ENCODE assay signal across 31 mouse cellular contexts in the genomic region with DNA sequence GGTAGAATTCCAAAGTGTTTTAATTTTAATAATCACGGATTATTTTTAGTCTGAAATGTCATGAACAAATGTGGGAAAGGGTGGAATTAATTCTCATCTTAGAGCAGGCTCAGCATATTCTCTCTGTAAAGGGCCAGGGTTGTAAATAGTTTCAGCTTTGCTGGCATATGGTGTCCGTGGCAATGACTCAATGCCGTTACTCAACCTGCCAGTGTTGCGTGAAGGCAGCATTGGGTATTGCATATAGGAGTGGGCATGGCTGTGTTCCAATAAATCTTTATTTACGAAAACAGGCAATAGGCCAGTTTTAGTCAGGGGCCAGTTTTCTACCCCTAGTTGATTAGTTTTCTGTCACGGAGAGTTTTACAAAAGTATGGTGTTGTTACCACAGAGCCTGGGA.
DNase-seq lines count a peak whose midpoint lies in the region; ATAC-seq lines count a peak whose summit lies in the region.
"Had no signal": no experiment of that assay in that cellular context is flagged by ENCODE, and none has a peak within 500 bp of the region (broad histone marks: within the 10 kb centered on the region; RNA-seq: fewer than 3 reads in every experiment).

No protein-coding gene starts in this region.

- no peaks in the 10 kb centered on the region for H3K27me3 ChIP-seq in hindbrain, embryonic 14.5 days (ENCODE audit: control insufficient read depth, insufficient read depth, low read length)
- no peaks in the 10 kb centered on the region for H3K27me3 ChIP-seq in hindbrain, embryonic 13.5 days
- H3K27me3 ChIP-seq: heart, embryonic 12.5 days; hindbrain, embryonic 15.5 days; intestine, embryonic 15.5 days; liver, embryonic 12.5 days; neural tube, embryonic 15.5 days had no signal

- H3K27ac ChIP-seq in hindbrain, embryonic 14.5 days: no peak overlapping the region
- H3K27ac ChIP-seq in hindbrain, embryonic 13.5 days: no peak overlapping the region
- H3K27ac ChIP-seq: heart, adult 2 months; hindbrain, embryonic 15.5 days; intestine, embryonic 15.5 days; layer of hippocampus, adult 2 months; liver, embryonic 12.5 days; neural tube, embryonic 15.5 days had no signal

- H3K4me1 ChIP-seq in hindbrain, embryonic 14.5 days (replicated peaks; ENCODE audit: control insufficient read depth, insufficient read depth, low read length): no peaks in the 10 kb centered on the region
- H3K4me1 ChIP-seq in hindbrain, embryonic 13.5 days (replicated peaks): no peaks in the 10 kb centered on the region
- H3K4me1 ChIP-seq: heart, embryonic 12.5 days; hindbrain, embryonic 15.5 days; intestine, embryonic 15.5 days; liver, embryonic 12.5 days; neural tube, embryonic 15.5 days had no signal

- H3K36me3 ChIP-seq in hindbrain, embryonic 14.5 days (replicated peaks; ENCODE audit: control insufficient read depth, insufficient read depth): no peaks in the 10 kb centered on the region
- H3K36me3 ChIP-seq in hindbrain, embryonic 13.5 days: no peaks in the 10 kb centered on the region
- H3K36me3 ChIP-seq: heart, embryonic 12.5 days; hindbrain, embryonic 15.5 days; intestine, embryonic 15.5 days; liver, embryonic 12.5 days; neural tube, embryonic 15.5 days had no signal

- no peak overlapping the region for H3K4me3 ChIP-seq in hindbrain, embryonic 14.5 days (replicated peaks; ENCODE audit: low read length)
- no peak overlapping the region for H3K4me3 ChIP-seq in hindbrain, embryonic 13.5 days
- H3K4me3 ChIP-seq: erythroblast, embryonic 14.5 days; heart, adult 2 months; heart, embryonic 12.5 days; hindbrain, embryonic 15.5 days; intestine, embryonic 15.5 days; layer of hippocampus, adult 2 months; liver, embryonic 12.5 days; neural tube, embryonic 15.5 days had no signal

- DNase-seq in adrenal gland, adult 2 months: peak; percentile 6
- no peak for DNase-seq in adrenal gland, adult 18-20 months (ENCODE audit: low spot score in 2 of 2)
- DNase-seq in hindbrain, embryonic 14.5 days (ENCODE audit: low spot score): peak; percentile 30
- peak; percentile 66 for DNase-seq in 3T3-L1 (ENCODE audit: low read depth, low spot score)
- DNase-seq in adipocyte (ENCODE audit: low spot score): peak; percentile 39
- DNase-seq in thymus, postnatal 14 days: no peak
- DNase-seq in urinary bladder, adult 18-20 months (ENCODE audit: low spot score in 2 of 2): no peak
- DNase-seq: adrenal gland, postnatal 36 days; cerebellum, adult 9-10 months; gastrocnemius, postnatal 36 days; heart, adult 2 months; heart, postnatal 4 days; kidney, adult 2 months; kidney, postnatal 36 days; left cerebral cortex, postnatal 4 days; liver, postnatal 0 days; lung, postnatal 36 days; retina, postnatal 1 day; spleen, adult 18-20 months; thymus, postnatal 36 days had no signal

- no peak overlapping the region for H3K4me2 ChIP-seq in hindbrain, embryonic 14.5 days (replicated peaks)
- no peak overlapping the region for H3K4me2 ChIP-seq in hindbrain, embryonic 13.5 days
- H3K4me2 ChIP-seq: heart, embryonic 12.5 days; hindbrain, embryonic 15.5 days; intestine, embryonic 15.5 days; liver, embryonic 12.5 days; midbrain, embryonic 11.5 days; neural tube, embryonic 15.5 days had no signal

- H3K9me3 ChIP-seq in hindbrain, embryonic 14.5 days (ENCODE audit: control insufficient read depth, low read length): no peaks in the 10 kb centered on the region
- H3K9me3 ChIP-seq in hindbrain, embryonic 13.5 days: no peaks in the 10 kb centered on the region
- H3K9me3 ChIP-seq: heart, embryonic 12.5 days; hindbrain, embryonic 15.5 days; intestine, embryonic 15.5 days; liver, embryonic 12.5 days; neural tube, embryonic 15.5 days had no signal

- ATAC-seq in hindbrain, embryonic 14.5 days (ENCODE audit: low FRiP score): no peak
- ATAC-seq in hindbrain, embryonic 13.5 days (ENCODE audit: low FRiP score): no peak
- ATAC-seq: activated CD4-positive, CD25-positive, alpha-beta regulatory T cell, adult 4 months; CD4-positive, CD25-positive, alpha-beta regulatory T cell, adult 4 months; intestine, embryonic 15.5 days; liver, embryonic 12.5 days; liver, postnatal 0 days had no signal

- no peak overlapping the region for H3K9ac ChIP-seq in hindbrain, embryonic 14.5 days
- no peak overlapping the region for H3K9ac ChIP-seq in hindbrain, embryonic 13.5 days
- H3K9ac ChIP-seq: heart, embryonic 12.5 days; hindbrain, embryonic 15.5 days; intestine, embryonic 15.5 days; liver, embryonic 12.5 days; liver, postnatal 0 days; neural tube, embryonic 15.5 days had no signal

- 64% methylated on average over 6 of the region's 6 CpGs for WGBS in hindbrain, embryonic 14.5 days
- WGBS in hindbrain, embryonic 13.5 days: 74% methylated on average over 6 of the region's 6 CpGs

Comparison
In these comparisons a context has a peak if more than half of its experiments do, and no peak if none do; other contexts are left out.
1. DNase-seq: peak in adrenal gland, adult 2 months (single experiment), hindbrain, embryonic 14.5 days (single experiment), 3T3-L1 (single experiment) and adipocyte (single experiment); none in adrenal gland, adult 18-20 months (0 of 2), thymus, postnatal 14 days (single experiment) and urinary bladder, adult 18-20 months (0 of 2).